ENCODE assay signal across 5 mouse cellular contexts in the genomic region with DNA sequence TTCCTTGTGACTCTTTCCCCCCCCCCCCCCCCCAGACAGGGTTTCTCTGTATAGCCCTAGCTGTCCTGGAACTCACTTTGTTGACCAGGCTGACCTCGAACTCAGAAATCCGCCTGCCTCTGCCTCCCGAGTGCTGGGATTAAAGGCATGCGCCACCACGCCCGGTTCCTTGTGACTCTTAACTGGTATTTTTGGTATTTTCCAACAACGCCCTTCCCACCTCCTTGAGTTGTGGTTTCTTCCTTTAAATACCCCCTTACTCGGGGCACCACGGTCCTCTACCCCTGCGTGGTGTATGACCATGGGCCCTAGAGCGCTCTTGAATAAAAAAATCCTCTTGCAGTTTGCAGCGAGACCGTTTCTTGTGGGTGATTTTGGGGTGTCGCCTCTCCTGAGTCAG. TPM values are rescaled to one million over a fixed set of nuclear protein-coding genes. Genes with fewer than 3 reads are reported as not detected.
DNase-seq lines count a peak whose midpoint lies in the region; TF ChIP-seq lines count a peak whose summit lies in the region.
"Not testable (repeated sequence)": the region's sequence is repeated elsewhere in the genome, so short reads cannot be mapped to it uniquely, and the experiment has no call there.

No protein-coding gene starts in this region.

- not testable (repeated sequence) for H3K27me3 ChIP-seq in ES-Bruce4 (ENCODE audit: control insufficient read depth, insufficient read depth, low read length, poor library complexity, severe bottlenecking)

- not testable (repeated sequence) for TF ChIP-seq EP300 in ES-Bruce4 (IDR thresholded peaks at IDR 0.05; ENCODE audit: insufficient read depth, low read depth, low read length)

- DNase-seq in ES-CJ7 (ENCODE audit: low read depth, low spot score) (peak; percentile 59), ZHBTc4 (ENCODE audit: low read depth, low spot score) (peak; percentile 87)
- DNase-seq in ES-E14 (ENCODE audit: low read depth, low spot score) = not testable (repeated sequence)
- peak; percentile 66 for DNase-seq in heart, adult 11 months

- not testable (repeated sequence) for TF ChIP-seq POLR2A in ES-Bruce4 (IDR thresholded peaks at IDR 0.05; ENCODE audit: insufficient read depth, low read length)

- H3K9me3 ChIP-seq in ES-Bruce4 (replicated peaks; ENCODE audit: control insufficient read depth, insufficient read depth, low read length, poor library complexity, severe bottlenecking) = peaks cover 15% of the 10 kb centered on the region
- H3K9me3 ChIP-seq in ES-E14 (ENCODE audit: control insufficient read depth, insufficient read depth, low read depth, low read length) = not testable (repeated sequence)

- not testable (repeated sequence) for H3K4me3 ChIP-seq in ES-Bruce4 (ENCODE audit: low read depth, low read length); ES-E14 (ENCODE audit: insufficient read depth in 1 of 2, low read depth in 1 of 2, low read length in 2 of 2, poor library complexity in 1 of 2, severe bottlenecking in 1 of 2)

- H3K36me3 ChIP-seq in ES-Bruce4 (ENCODE audit: control insufficient read depth, insufficient read depth, low read length, poor library complexity, severe bottlenecking); ES-E14 (ENCODE audit: control insufficient read depth, insufficient read depth, low read length, poor library complexity, severe bottlenecking): not testable (repeated sequence)

- not testable (repeated sequence) for TF ChIP-seq CTCF in ES-Bruce4 (IDR thresholded peaks at IDR 0.05; ENCODE audit: low read depth, low read length)

- peak overlapping the region; percentile 99 for H3K27ac ChIP-seq in ES-Bruce4 (ENCODE audit: insufficient read depth, low read length)
- peak overlapping the region; percentile 92 for H3K27ac ChIP-seq in ES-E14 (ENCODE audit: insufficient read depth, low read depth, low read length, poor library complexity, severe bottlenecking)

- H3K9ac ChIP-seq in ES-Bruce4 (ENCODE audit: low read depth, poor library complexity, severe bottlenecking); ES-E14 (ENCODE audit: insufficient read depth, low read depth, low read length, poor library complexity, severe bottlenecking): not testable (repeated sequence)

- H3K4me1 ChIP-seq in ES-Bruce4 (ENCODE audit: control insufficient read depth, insufficient read depth, low read length) = not testable (repeated sequence)
- peaks cover 8 to 11% of the 10 kb centered on the region in 2 experiments; a peak in 3 of 4 replicates for H3K4me1 ChIP-seq in ES-E14 (ENCODE audit: control insufficient read depth in 2 of 2, insufficient read depth in 2 of 2, low read length in 2 of 2, poor library complexity in 1 of 2)

- in situ Hi-C loops in ES-E14 (cut with MboI; ENCODE audit: low sequenced_read_pairs in 2 of 2, unreplicated experiment in 2 of 2) = not testable (repeated sequence)

TF ChIP-seq in ES-E14, 5 proteins besides CTCF, POLR2A, EP300 and RAD21:
- peak; percentile 72 for TF ChIP-seq ZNF384 (IDR thresholded peaks at IDR 0.05; ENCODE audit: low read depth, low read length)

RNA-seq across cellular contexts. Expression of a gene that starts 14.9 kb away (rescaled TPM):
- polyA plus RNA-seq in ES-Bruce4 (2011; ENCODE audit: insufficient read depth, insufficient read length, low read depth, missing spikeins) = 108 and 117 TPM in 2 replicates
- 54.3 and 79.7 TPM in 2 replicates for total RNA-seq in ES-E14 (2012; rRNA removed)

RNA-seq across cellular contexts. Expression of a gene that starts 15.8 kb away (rescaled TPM):
- polyA plus RNA-seq in ES-Bruce4 (2011; ENCODE audit: insufficient read depth, insufficient read length, low read depth, missing spikeins) = 215 and 235 TPM in 2 replicates
- 56.0 and 93.2 TPM in 2 replicates for total RNA-seq in ES-E14 (2012; rRNA removed)
